Mouse (Mus musculus) kidney, adult 2 months (tissue): Measurements from ENCODE around the gene Pum1.

ENCODE experiments used
- CTCF ChIP-seq: fragments of 200-500 bp; conservative IDR thresholded peaks from 2 replicates; pipeline ENCODE4 v1.5.1; 2011; ENCODE audit warnings: low read depth, mild to moderate bottlenecking, control low read depth, low read length, moderate library complexity, mixed read lengths; ENCODE audit not compliant: insufficient read depth, insufficient read length
- POLR2A ChIP-seq: fragments of 200-500 bp; IDR thresholded peaks from one replicate; pipeline ENCODE4 v1.6.1; 2011; ENCODE audit warnings: low read depth, low read length, control low read depth

GRCm38 (mm10) chr4:130676746-130677145, 13.6 kb downstream of the Pum1 start:
- no peak for TF ChIP-seq CTCF
- TF ChIP-seq POLR2A, result no peak
